Mouse (Mus musculus): ENCODE measurements around the gene Pdxp.
"Not testable (repeated sequence)": the region's sequence is repeated elsewhere in the genome, so short reads cannot be mapped to it uniquely, and the experiment has no call there.

- not testable (repeated sequence) for TF ChIP-seq CTCF, EP300 (IDR thresholded peaks at IDR 0.05; ENCODE audit: low read depth)
Observed at GRCm38 (mm10) chr15:78878792-78879516, 34.8 kb upstream of the Pdxp start.

Measured in liver, postnatal 0 days (tissue).